Mouse (Mus musculus) neural tube, embryonic 15.5 days (tissue): Measurements from ENCODE around the gene Nt5c. TPM values are rescaled to one million over a fixed set of nuclear protein-coding genes. Genes with fewer than 3 reads are reported as not detected.
A peak's percentile ranks its signal among the peaks of the same experiment; 100 is the strongest.
"Not testable (repeated sequence)": the region's sequence is repeated elsewhere in the genome, so short reads cannot be mapped to it uniquely, and the experiment has no call there.

Experiments used
- ATAC-seq: fragments of 200-750 bp; cut with Nextera tagmentation; 2 replicates; pipeline ENCODE4 v1.8.0; 2017; ENCODE audit warnings: mild to moderate bottlenecking, moderate TSS enrichment, moderate library complexity; ENCODE audit not compliant: low FRiP score
- H3K27ac ChIP-seq: fragments of 300-500 bp; sonication (generic); replicated peaks from 2 replicates; pipeline ENCODE4 v1.5.1; 2015; ENCODE audit warnings: mild to moderate bottlenecking, inconsistent platforms
- H3K27me3 ChIP-seq: fragments of 300-500 bp; sonication (generic); replicated peaks from 2 replicates; pipeline ENCODE4 v1.6.1; 2015; ENCODE audit warnings: inconsistent platforms
- H3K36me3 ChIP-seq: fragments of 300-500 bp; sonication (generic); 2 replicates; pipeline ENCODE4 v1.6.1; 2015; ENCODE audit warnings: inconsistent platforms
- H3K4me1 ChIP-seq: fragments of 300-500 bp; sonication (generic); 2 replicates; pipeline ENCODE4 v1.6.1; 2015; ENCODE audit warnings: inconsistent platforms
- H3K4me2 ChIP-seq: fragments of 300-500 bp; sonication (generic); 2 replicates; pipeline ENCODE4 v1.6.1; 2015; ENCODE audit warnings: inconsistent platforms, mild to moderate bottlenecking, moderate library complexity
- H3K4me3 ChIP-seq: fragments of 300-500 bp; sonication (generic); replicated peaks from 2 replicates; pipeline ENCODE4 v1.5.1; 2015; ENCODE audit warnings: mild to moderate bottlenecking, inconsistent platforms
- H3K9ac ChIP-seq: fragments of 300-500 bp; sonication (generic); replicated peaks from 2 replicates; pipeline ENCODE4 v1.6.1; 2015; ENCODE audit warnings: mild to moderate bottlenecking, inconsistent platforms
- H3K9me3 ChIP-seq: fragments of 300-500 bp; sonication (generic); replicated peaks from 2 replicates; pipeline ENCODE4 v1.6.1; 2016; ENCODE audit warnings: inconsistent platforms
- WGBS: fragments of 180-500 bp; shearing (Covaris S2); methylation state at CpG from one replicate; pipeline ENCODE4 v1.1.7; 2015; ENCODE audit warnings: mixed read lengths; 5-methylcytosine and 5-hydroxymethylcytosine counted together
- polyA plus RNA-seq: library from polyadenylated mRNA; unstranded; fragments of >200 nt; fragmentation: Nextera tagmentation; extraction: Ambion mirVana; gene quantifications from 2 replicates; pipeline ENCODE4 v1.2.1, GENCODE M21; 2015

Nt5c gene
- polyA plus RNA-seq, 1 experiment from 2014 or later: 95.5 TPM

DNA sequence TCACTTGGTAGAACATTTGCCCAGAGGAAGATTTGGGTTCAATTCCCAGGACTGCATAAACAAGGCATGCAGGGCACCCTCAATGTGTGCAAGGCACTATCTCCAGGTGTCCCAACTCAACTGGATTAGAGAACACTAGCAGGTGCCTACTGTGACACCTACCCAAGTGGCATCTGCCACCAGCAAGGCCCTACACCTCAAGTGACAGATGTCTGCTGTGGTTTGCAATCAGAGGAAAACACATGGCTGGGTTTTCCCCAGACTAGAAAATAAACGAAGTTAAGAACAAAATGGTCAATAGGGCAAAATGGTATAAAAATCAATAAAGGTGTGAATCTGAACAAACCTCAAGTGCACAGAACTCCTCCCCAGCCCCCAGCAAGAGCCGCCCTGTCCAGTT is 16.4 kb upstream of the Nt5c start:
- H3K9ac ChIP-seq: no peak overlapping the region
- H3K9me3 ChIP-seq: no peaks in the 10 kb centered on the region
- 81% methylated on average over 2 of the region's 2 CpGs for WGBS
- H3K4me1 ChIP-seq: peaks cover 72% of the 10 kb centered on the region
- H3K4me2 ChIP-seq: no peak overlapping the region
- peaks cover 2% of the 10 kb centered on the region; the same call in 1 of the 2 replicates for H3K36me3 ChIP-seq
- H3K27me3 ChIP-seq: no peaks in the 10 kb centered on the region
- no peak for ATAC-seq
- H3K27ac ChIP-seq: no peak overlapping the region
- H3K4me3 ChIP-seq: no peak overlapping the region

DNA sequence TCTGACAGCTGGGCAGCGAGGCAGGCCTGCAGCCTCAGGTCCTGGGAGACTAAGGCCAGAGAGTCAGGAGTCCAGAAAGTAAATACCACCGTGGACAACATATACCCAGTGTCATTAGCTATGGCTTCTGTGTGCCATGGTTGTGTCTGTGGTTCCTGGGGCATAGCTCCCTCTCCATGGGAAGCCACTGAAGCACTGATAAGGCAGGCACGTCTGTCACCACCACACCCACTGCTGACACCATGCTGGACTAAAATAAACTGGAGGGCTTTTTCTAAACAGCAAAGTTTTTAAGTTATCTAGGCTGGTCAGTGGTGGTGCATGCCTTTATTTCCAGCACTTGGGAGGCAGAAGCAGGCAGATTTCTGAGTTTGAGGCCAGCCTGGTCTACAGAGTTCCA is 14.9 kb upstream of the Nt5c start:
- no peak for ATAC-seq
- H3K36me3 ChIP-seq: peaks cover 14% of the 10 kb centered on the region
- no peak overlapping the region for H3K27ac ChIP-seq
- H3K4me2 ChIP-seq: no peak overlapping the region
- H3K4me3 ChIP-seq: no peak overlapping the region
- H3K4me1 ChIP-seq: peaks cover 62% of the 10 kb centered on the region
- no peak overlapping the region for H3K9ac ChIP-seq
- H3K9me3 ChIP-seq: no peaks in the 10 kb centered on the region
- H3K27me3 ChIP-seq: no peaks in the 10 kb centered on the region
- 78% methylated on average over 3 of the region's 3 CpGs for WGBS

- no peaks in the 10 kb centered on the region for H3K27me3 ChIP-seq
- H3K4me3 ChIP-seq: no peak overlapping the region
- WGBS: 97% methylated on average over 6 of the region's 6 CpGs
- no peaks in the 10 kb centered on the region for H3K9me3 ChIP-seq
- no peak overlapping the region for H3K27ac ChIP-seq
- H3K9ac ChIP-seq: no peak overlapping the region
- peaks cover 28% of the 10 kb centered on the region for H3K4me1 ChIP-seq
- H3K4me2 ChIP-seq: no peak overlapping the region
- ATAC-seq: no peak
- H3K36me3 ChIP-seq: peaks cover 47% of the 10 kb centered on the region
Measured at GRCm38 (mm10) chr11:115502636-115503035, 11.0 kb upstream of the Nt5c start.

GRCm38 (mm10) chr11:115496559-115496958 is 4.9 kb upstream of the Nt5c start:
- peaks cover 42% of the 10 kb centered on the region for H3K36me3 ChIP-seq
- H3K4me1 ChIP-seq: peaks cover 12% of the 10 kb centered on the region
- H3K9me3 ChIP-seq, H3K4me2 ChIP-seq, H3K27ac ChIP-seq, ATAC-seq, H3K27me3 ChIP-seq, H3K9ac ChIP-seq, H3K4me3 ChIP-seq: not testable (repeated sequence)
- WGBS: 92% methylated on average over 9 of the region's 9 CpGs

GRCm38 (mm10) chr11:115492387-115492786 is 725 bp upstream of the Nt5c start:
- Histone ChIP-seq H3K4me3 (peak overlapping the region; percentile 72), H3K9ac (peak overlapping the region; percentile 72), H3K27ac (peak overlapping the region; percentile 89; the same call in 1 of the 2 replicates), H3K9me3 (no peaks in the 10 kb centered on the region), H3K4me2 (peak overlapping the region; percentile 87), H3K27me3 (no peaks in the 10 kb centered on the region), H3K4me1 (peaks cover 26% of the 10 kb centered on the region), H3K36me3 (peaks cover 15% of the 10 kb centered on the region)
- ATAC-seq: no peak
- 39% methylated on average over 6 of the region's 6 CpGs for WGBS

GRCm38 (mm10) chr11:115490441-115491355 is 964 bp downstream of the Nt5c start:
- peak overlapping the region; percentile 87 for H3K4me2 ChIP-seq
- H3K27me3 ChIP-seq: no peaks in the 10 kb centered on the region
- ATAC-seq: peak; percentile 43
- 27% methylated on average over 25 of the region's 25 CpGs for WGBS
- peaks cover 9% of the 10 kb centered on the region for H3K36me3 ChIP-seq
- H3K9me3 ChIP-seq: no peaks in the 10 kb centered on the region
- H3K27ac ChIP-seq: peak overlapping the region; percentile 89
- H3K9ac ChIP-seq: peak overlapping the region; percentile 72
- peak overlapping the region; percentile 72 for H3K4me3 ChIP-seq
- H3K4me1 ChIP-seq: peaks cover 26% of the 10 kb centered on the region

DNA sequence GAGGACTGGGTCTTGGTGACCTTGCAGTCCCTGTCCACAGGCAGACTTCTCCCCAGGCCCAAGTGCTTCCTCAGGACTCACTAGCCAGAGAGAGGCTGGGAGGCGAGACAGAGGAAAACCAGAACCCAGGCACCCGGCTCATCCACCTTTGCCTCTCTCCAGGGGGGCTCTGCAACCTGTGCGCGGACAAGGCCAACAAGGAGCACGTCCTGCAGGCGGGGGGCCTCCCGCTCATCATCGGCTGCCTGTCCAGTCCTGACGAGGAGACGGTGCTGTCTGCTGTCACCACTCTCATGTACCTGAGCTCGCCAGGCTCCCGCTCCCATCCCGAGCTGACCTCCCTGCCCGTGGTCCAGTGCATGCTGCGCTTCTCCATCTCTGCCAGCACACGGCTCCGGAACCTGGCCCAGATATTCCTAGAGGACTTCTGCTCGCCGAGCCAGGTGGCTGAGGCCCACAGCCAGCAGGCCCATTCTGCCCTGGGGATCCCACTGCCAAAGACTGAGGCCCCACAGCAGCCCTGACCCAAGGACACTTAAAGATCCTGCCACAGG is 3.0 kb downstream of the Nt5c start:
- no peaks in the 10 kb centered on the region for H3K9me3 ChIP-seq
- peaks cover 26% of the 10 kb centered on the region for H3K4me1 ChIP-seq
- H3K4me2 ChIP-seq: no peak overlapping the region
- H3K9ac ChIP-seq: no peak overlapping the region
- WGBS: 89% methylated on average over 19 of the region's 19 CpGs
- H3K27me3 ChIP-seq: no peaks in the 10 kb centered on the region
- ATAC-seq: no peak
- H3K4me3 ChIP-seq: no peak overlapping the region
- peaks cover 9% of the 10 kb centered on the region for H3K36me3 ChIP-seq
- no peak overlapping the region for H3K27ac ChIP-seq

- H3K9ac ChIP-seq: no peak overlapping the region
- no peak for ATAC-seq
- 57% methylated on average over 12 of the region's 12 CpGs for WGBS
Measured at GRCm38 (mm10) chr11:115485155-115485554, 6.5 kb downstream of the Nt5c start.

DNA sequence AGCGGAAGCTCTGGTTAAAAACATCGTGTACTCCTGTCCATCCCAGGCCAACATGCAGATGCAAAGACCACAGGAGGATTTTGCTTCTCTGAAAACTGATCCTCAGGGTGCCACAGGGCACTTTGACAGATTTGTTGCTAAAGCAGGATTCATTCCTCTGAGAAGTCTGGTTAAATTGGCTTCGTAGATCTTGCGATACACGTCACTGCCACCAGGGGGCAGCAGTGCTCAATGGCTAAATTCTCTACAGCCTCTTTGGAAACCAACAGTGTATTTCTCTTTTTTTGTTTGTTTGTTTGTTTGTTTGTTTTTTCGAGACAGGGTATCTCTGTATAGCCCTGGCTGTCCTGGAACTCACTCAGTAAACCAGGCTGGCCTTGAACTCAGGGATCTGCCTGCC is 7.9 kb downstream of the Nt5c start:
- Histone ChIP-seq H3K9me3 (no peaks in the 10 kb centered on the region), H3K4me2 (no peak overlapping the region), H3K4me3 (no peak overlapping the region), H3K27ac (0 out of 2 replicates have a peak overlapping the region, but pooled peaks have one; percentile 33), H3K36me3 (peaks cover 24% of the 10 kb centered on the region; the same call in 1 of the 2 replicates), H3K27me3 (no peaks in the 10 kb centered on the region), H3K4me1 (peaks cover 5% of the 10 kb centered on the region; the same call in 1 of the 2 replicates), H3K9ac (no peak overlapping the region)
- WGBS: 15% methylated on average over 6 of the region's 6 CpGs
- no peak for ATAC-seq

More at GRCm38 (mm10) chr11:115485155-115485554, 6.5 kb downstream of the Nt5c start:
- Histone ChIP-seq H3K9me3 (no peaks in the 10 kb centered on the region), H3K36me3 (peaks cover 20% of the 10 kb centered on the region), H3K4me1 (peaks cover 9% of the 10 kb centered on the region; the same call in 1 of the 2 replicates), H3K27ac (no peak overlapping the region), H3K27me3 (no peaks in the 10 kb centered on the region), H3K4me2 (no peak overlapping the region), H3K4me3 (no peak overlapping the region)

DNA sequence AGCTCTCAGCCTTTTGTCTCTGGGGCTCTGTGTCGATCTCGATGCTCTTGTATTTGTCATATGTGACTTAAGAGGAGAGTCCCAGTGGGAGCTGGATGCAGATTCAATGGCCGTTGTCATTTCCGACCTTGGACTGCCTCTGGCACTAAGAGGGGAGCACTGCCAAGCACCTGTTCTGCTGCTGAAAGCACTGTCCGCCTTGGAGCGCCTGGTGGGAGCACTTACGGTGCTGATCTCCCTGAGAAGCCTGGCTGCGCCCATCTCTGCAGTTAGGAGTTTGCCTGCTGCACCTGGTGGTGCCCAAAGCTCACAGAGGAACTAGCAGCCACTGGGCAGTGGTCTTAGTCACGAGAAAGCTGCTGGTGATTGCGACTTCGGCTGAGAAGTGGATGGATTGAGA is 8.4 kb downstream of the Nt5c start:
- Histone ChIP-seq H3K4me3 (no peak overlapping the region), H3K4me1 (peaks cover 5% of the 10 kb centered on the region; the same call in 1 of the 2 replicates), H3K27ac (0 out of 2 replicates have a peak overlapping the region, but pooled peaks have one; percentile 33), H3K36me3 (peaks cover 26% of the 10 kb centered on the region; the same call in 1 of the 2 replicates), H3K9ac (no peak overlapping the region), H3K9me3 (no peaks in the 10 kb centered on the region), H3K4me2 (no peak overlapping the region), H3K27me3 (no peaks in the 10 kb centered on the region)
- ATAC-seq: no peak
- 63% methylated on average over 11 of the region's 11 CpGs for WGBS

DNA sequence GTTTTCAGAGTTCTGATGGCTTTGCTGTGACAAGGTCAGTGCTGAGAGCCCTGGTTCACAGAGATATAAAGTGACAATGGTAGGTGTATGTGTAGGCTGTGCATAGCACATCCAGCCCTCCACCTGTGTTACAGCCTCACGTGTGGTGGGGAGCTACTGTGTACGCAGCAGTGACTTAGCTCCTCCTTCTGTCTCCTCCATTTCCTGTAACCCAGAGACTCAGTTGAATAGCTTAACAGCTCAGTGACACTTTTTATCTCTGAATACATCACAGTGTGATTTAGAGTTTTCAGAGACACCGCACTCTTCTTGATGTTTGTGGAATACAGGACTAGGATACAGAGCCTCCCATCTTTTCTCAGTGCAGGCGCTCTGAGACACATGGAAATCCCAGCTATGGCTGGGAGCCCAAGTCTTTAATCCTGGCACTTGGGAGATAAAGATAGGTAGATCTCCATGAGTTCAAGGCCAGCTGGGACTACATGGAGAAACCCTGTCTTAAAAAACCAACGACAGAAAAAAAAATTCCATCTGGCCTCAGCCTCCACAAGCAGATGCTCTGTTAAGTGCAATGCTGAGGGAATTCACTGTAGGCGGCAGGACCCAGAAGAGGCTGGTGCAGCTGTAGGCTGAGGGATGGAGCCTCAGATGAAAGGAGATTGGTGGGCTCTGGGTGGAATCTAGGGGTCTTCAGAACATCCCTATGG is 10.0 kb downstream of the Nt5c start:
- Histone ChIP-seq H3K4me1 (peaks cover 13% of the 10 kb centered on the region), H3K4me3 (no peak overlapping the region), H3K36me3 (peaks cover 26% of the 10 kb centered on the region; the same call in 1 of the 2 replicates), H3K27me3 (no peaks in the 10 kb centered on the region), H3K4me2 (no peak overlapping the region), H3K9me3 (no peaks in the 10 kb centered on the region), H3K9ac (no peak overlapping the region), H3K27ac (no peak overlapping the region)
- 87% methylated on average over 6 of the region's 6 CpGs for WGBS
- ATAC-seq: no peak
